Mouse (Mus musculus): Measurements from ENCODE around the gene Rplp2. TPM values are rescaled to one million over a fixed set of nuclear protein-coding genes. Genes with fewer than 3 reads are reported as not detected.

The Rplp2 gene
- polyA plus RNA-seq, 1 experiment from 2014 or later = 771 TPM

DNA sequence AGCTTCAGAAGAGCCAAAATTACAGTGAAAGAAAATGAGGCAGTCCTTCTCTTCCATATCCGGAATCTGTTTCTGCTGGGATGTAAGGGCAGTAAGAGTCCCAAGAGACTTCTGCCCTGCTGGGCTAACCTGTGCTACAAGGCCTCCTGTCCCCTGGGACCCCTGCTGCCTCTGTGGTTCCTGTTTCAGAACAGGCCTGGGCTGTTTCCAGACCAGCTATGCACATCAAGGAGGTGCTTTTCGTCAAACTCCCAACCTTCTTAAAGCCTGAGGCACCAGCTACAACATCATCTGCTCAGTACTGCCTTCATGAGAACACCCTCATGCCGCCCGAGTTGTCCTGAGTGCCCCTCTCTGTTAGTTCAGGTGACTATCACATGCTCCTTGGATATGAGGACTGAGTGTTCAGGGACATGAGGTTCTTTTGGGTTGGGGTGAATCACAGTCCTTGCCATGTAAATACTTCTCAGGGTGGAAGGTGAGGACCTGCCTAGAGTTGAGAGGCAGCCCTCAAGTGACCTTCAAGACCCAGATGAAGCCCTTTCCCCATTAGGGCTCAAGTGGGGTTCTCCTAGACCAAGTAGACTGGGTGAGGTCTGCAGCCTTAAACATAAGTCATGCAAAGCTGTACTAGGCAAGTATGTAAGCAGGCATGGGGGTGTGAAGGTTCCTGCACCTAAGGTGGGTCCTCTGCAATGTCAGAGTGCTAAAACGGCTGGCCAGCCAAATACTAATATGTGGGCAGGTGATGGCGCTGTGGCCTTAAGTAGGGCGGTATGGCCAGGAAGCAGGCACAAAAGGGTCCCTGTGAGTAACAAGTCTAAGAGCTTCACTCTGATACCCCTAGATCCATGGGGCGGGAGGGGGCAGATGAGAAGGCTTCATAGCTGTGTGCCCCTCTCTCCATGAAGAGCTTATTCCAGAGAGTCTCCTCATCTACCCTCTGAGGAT lies 29.2 kb upstream of the Rplp2 start:
- Histone ChIP-seq H3K4me3 (no peak overlapping the region), H3K4me1 (replicated peaks) (peaks cover 12% of the 10 kb centered on the region), H3K36me3 (no peaks in the 10 kb centered on the region), H3K4me2 (no peak overlapping the region), H3K9me3 (no peaks in the 10 kb centered on the region), H3K27ac (replicated peaks) (no peak overlapping the region), H3K27me3 (no peaks in the 10 kb centered on the region), H3K9ac (no peak overlapping the region)
- 76% methylated on average over 8 of the region's 8 CpGs for WGBS
- ATAC-seq (ENCODE audit: low read depth) = no peak

DNA sequence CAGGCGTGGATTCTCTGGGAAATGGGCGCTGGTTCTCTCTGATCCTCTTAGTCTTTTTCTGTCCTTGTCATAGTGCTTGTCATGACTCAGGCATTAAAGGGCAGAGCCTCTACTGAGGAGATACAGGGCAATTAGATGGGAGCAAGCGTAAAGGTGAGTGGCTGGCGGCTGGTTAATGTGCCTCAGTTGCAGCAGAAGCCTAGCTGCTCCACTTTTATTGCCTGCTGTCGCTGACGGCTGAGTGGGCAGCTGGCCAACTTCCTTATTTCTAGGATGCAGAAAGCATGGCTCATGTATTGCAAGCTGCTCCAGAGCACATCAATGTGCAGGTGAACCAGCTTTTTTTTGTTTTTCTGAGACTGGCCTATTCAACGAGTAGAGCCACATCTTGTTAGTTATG lies 28.2 kb upstream of the Rplp2 start:
- WGBS = 58% methylated on average over 7 of the region's 7 CpGs
- no peak overlapping the region for H3K4me2 ChIP-seq
- ATAC-seq (ENCODE audit: low read depth) = no peak
- H3K9me3 ChIP-seq = no peaks in the 10 kb centered on the region
- H3K9ac ChIP-seq = no peak overlapping the region
- H3K36me3 ChIP-seq = no peaks in the 10 kb centered on the region
- peaks cover 7% of the 10 kb centered on the region for H3K4me1 ChIP-seq (replicated peaks)
- no peaks in the 10 kb centered on the region for H3K27me3 ChIP-seq
- no peak overlapping the region for H3K4me3 ChIP-seq
- H3K27ac ChIP-seq (replicated peaks) = no peak overlapping the region

DNA sequence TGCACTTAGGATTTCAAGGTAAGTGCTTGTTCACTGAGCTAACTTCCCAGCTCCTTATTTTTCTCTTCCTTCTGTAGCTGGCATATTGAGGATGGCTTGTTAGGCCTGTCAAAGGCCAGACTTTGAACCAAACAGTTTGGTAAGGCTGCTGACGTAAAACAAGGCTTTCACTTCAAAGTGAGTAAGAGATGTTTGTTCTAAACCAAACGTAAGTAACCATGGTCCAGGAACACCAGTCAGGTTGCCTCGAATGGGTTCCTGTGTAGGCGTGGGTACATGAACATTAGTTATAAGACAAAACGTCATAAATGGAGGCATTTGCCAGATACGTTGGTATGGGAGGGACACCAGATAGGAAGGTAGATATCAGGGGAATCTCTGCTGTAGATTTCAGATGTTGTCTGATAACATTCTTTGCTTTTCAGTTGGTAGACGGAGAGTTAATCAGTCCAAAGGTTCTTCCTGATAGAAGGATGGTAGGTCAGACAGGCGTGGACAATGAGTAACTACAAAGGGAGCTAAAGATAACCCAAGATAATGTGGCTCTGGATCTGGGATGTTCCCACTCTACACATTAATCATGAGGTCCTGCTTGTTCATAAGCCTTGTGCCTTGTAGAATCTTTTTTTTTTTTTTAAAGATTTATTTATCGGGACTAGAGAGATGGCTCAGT lies 27.0 kb upstream of the Rplp2 start:
- Histone ChIP-seq H3K27me3 (no peaks in the 10 kb centered on the region), H3K36me3 (no peaks in the 10 kb centered on the region), H3K4me3 (no peak overlapping the region), H3K9ac (no peak overlapping the region), H3K27ac (replicated peaks) (no peak overlapping the region), H3K4me2 (no peak overlapping the region), H3K4me1 (replicated peaks) (no peaks in the 10 kb centered on the region), H3K9me3 (no peaks in the 10 kb centered on the region)
- ATAC-seq (ENCODE audit: low read depth) = no peak
- 87% methylated on average over 9 of the region's 9 CpGs for WGBS

DNA sequence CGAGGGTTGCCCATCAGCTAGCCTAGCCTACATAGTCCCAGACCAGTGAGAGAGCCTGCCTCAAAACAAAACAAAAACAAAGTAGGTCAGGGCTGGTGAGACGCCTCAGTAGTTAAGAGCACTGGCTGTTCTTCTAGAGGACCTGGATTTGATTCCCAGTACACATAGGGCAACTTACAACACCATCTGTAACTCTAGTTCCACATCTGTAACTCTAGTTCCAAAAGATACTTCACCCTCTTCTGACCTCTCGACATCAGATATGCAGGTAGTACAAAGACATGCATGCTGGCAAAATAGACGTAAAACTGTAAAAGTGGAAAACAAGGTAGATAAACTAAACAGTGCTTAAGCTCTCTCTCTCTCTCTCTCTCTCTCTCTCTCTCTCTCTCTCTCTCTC lies 23.4 kb upstream of the Rplp2 start:
- 78% methylated on average over 4 of the region's 4 CpGs for WGBS
- peaks cover 15% of the 10 kb centered on the region for H3K36me3 ChIP-seq
- H3K4me1 ChIP-seq (replicated peaks) = peaks cover 10% of the 10 kb centered on the region
- H3K9me3 ChIP-seq = no peaks in the 10 kb centered on the region
- no peak overlapping the region for H3K4me2 ChIP-seq
- no peak overlapping the region for H3K9ac ChIP-seq
- no peaks in the 10 kb centered on the region for H3K27me3 ChIP-seq
- no peak overlapping the region for H3K27ac ChIP-seq (replicated peaks)
- ATAC-seq (ENCODE audit: low read depth) = no peak
- no peak overlapping the region for H3K4me3 ChIP-seq

DNA sequence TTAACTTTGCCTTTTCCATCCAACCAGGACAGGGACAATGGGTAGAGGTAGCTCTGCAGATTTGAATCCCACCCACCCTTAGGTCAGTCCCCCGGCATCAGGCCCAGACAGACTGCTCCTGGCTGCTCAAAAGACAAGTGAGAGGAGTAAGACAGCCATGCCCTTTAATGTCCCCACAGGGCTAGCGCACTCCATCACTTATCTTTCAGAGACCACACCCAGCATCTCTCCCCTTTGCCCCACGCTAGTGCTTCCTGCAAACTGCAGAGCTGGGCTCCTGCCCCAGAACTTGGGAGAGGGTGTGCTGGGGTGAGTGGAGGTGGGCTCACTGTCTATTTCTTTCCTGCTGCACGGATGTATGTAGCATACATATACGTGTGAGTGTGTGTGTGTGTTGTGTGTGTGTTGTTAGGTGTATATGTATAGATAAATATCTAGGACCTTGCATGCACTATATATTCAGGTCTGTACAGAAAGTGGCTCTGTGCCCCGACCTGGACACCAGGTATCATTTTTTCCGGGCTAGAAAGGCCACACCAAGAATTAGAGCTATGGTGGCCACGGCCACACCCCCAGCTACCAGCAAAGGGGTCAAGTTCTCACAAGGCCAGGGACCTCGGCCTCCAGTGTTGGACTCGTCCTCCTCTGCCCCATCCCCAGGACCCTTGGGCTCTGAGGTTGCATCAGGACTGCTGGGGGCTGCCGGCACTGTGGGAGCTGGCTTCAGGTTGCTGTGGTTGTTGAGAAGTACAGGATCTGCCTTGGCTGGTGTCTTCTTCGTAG lies 20.0 kb upstream of the Rplp2 start:
- Histone ChIP-seq H3K9ac (no peak overlapping the region), H3K27ac (replicated peaks) (no peak overlapping the region), H3K27me3 (no peaks in the 10 kb centered on the region), H3K36me3 (peaks cover 37% of the 10 kb centered on the region), H3K9me3 (no peaks in the 10 kb centered on the region), H3K4me3 (no peak overlapping the region), H3K4me2 (no peak overlapping the region), H3K4me1 (replicated peaks) (peaks cover 24% of the 10 kb centered on the region)
- 86% methylated on average over 12 of the region's 12 CpGs for WGBS
- no peak for ATAC-seq (ENCODE audit: low read depth)

DNA sequence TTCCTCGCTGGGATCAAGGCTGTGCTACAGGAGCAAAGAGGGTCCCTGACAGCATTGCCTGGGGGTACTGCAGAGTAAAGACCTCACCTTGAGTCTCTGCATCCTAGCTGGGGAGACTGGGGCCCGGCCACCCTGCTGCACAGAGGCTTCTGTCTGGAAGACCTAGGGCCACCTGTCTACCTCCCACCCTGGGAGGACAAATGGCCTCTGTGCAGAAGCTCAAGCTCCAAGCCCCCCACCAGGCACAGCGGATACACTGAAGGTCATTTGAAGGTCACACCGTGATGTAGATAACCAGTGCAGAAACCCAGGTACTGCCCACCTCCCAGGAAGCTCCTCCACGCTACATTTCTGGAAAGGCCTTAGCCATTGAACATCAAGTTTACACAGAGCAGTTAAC lies 18.5 kb upstream of the Rplp2 start:
- no peaks in the 10 kb centered on the region for H3K9me3 ChIP-seq
- 47% methylated on average over 5 of the region's 5 CpGs for WGBS
- H3K27me3 ChIP-seq = no peaks in the 10 kb centered on the region
- H3K4me1 ChIP-seq (replicated peaks) = peaks cover 38% of the 10 kb centered on the region
- 0 out of 2 replicates have a peak, but pooled peaks have one; percentile 5 for ATAC-seq (ENCODE audit: low read depth)
- H3K36me3 ChIP-seq = peaks cover 52% of the 10 kb centered on the region
- peak overlapping the region; percentile 62 for H3K4me3 ChIP-seq
- H3K27ac ChIP-seq (replicated peaks) = peak overlapping the region; percentile 87
- H3K9ac ChIP-seq = peak overlapping the region; percentile 87
- H3K4me2 ChIP-seq = peak overlapping the region; percentile 88

DNA sequence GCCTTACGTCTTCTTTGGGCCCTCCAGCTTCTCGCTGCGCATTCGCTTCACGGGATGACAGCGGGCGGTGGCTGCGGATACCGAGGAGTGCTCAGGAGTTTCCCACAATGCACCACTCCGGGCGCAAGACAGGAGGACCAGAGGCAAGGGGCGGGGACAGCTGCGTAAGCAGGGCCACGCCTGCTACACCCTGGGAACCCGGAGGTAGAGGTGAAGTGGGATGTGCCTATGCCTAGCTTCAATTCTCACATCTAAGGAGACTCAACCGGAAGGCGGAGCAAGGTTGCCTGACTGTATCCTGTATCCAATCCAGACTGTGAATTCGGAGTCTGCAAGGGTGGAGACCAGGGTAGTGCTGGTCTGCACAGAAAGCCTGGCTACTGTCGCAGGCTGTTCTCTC lies 17.9 kb upstream of the Rplp2 start, which contains the start of gene Cend1:
TSS of gene Cend1 (minus strand) at position 182 of the 400 bp plus-strand sequence.
- Histone ChIP-seq H3K27ac (replicated peaks) (peak within 1 kb of the TSS; percentile 87), H3K4me1 (replicated peaks) (peaks cover 44% of the 10 kb centered on the region), H3K36me3 (peaks cover 55% of the 10 kb centered on the region), H3K9ac (peak within 1 kb of the TSS; percentile 87), H3K27me3 (no peaks in the 10 kb centered on the region), H3K4me2 (peak within 1 kb of the TSS; percentile 88), H3K9me3 (no peaks in the 10 kb centered on the region), H3K4me3 (peak within 1 kb of the TSS; percentile 62)
- ATAC-seq (ENCODE audit: low read depth) = peak; percentile 86
- WGBS = 3% methylated on average over 19 of the region's 19 CpGs

DNA sequence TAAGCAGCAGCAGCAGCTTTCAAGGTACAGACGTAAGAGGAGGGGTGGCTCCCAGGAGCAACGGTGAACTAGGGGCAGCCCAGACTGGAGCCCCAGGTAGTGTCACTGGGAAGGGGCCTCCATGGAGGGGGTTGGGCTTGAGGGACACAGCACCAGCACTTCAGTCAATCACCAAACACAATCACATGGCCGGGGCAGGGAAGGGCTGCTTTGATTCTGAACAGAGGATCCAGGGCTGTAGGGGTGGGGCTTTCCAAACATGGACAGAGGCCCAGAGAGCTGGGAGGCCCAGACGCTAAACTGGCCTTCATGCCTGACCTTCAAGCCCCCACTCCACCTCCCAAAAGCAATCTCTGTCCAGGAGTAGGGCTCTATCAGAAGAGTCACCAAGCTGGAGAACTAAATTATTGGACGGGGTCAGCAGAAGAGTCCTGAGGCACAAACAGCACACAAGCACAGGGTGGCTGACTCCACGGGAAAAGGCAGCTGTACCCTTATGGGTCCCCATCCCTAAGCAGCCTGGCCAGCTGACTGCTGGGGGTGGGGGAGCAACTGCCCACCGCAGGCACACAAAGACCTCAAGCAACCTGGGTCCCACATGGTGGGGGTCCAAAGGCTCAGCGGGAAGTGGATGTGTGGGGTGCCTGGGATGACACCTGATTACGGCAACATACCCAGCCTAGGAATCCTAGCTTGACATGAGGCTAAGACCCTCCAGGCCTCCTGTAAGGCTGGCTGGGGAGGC lies 17.2 kb upstream of the Rplp2 start:
- 58% methylated on average over 9 of the region's 9 CpGs for WGBS
- Histone ChIP-seq H3K4me1 (replicated peaks) (peaks cover 51% of the 10 kb centered on the region), H3K9ac (peak overlapping the region; percentile 87; the same call in 1 of the 2 replicates), H3K36me3 (peaks cover 55% of the 10 kb centered on the region), H3K4me2 (peak overlapping the region; percentile 88), H3K4me3 (no peak overlapping the region), H3K27me3 (no peaks in the 10 kb centered on the region), H3K27ac (replicated peaks) (peak overlapping the region; percentile 87), H3K9me3 (no peaks in the 10 kb centered on the region)
- peak; percentile 44; the same call in 1 of the 2 replicates for ATAC-seq (ENCODE audit: low read depth)

DNA sequence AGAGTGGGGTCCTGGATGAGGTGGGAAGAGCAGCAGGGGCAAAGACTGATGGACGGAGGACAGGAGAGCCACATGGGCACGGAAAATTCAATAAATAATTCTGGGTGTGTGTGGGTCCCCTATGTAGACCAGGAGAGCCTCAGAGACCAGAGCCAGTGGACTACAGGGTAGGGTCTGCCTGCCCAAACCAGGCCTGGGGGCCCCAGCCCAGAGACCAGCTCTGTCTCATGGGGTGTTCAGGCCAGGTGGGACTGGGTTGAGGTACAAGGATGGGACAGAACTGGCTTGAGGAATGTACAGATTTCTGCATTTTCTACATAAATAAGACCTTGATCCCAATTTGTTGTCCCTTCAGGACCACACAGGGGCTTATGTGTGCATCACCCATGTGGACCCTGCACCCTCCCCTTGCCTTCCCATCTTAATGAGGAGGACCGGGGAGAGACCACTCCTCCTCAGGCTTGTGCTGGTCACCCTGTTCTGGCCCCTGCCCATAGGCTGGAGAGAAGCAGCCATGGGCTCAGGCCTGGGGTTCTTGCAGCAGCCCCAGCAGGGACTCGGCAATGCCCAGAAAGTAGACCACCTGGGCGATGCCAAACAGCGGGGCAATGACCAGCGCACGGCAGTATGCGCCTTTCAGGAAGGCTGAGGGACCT lies 16.5 kb upstream of the Rplp2 start:
- Histone ChIP-seq H3K36me3 (peaks cover 55% of the 10 kb centered on the region), H3K27ac (replicated peaks) (no peak overlapping the region), H3K9ac (no peak overlapping the region), H3K4me1 (replicated peaks) (peaks cover 58% of the 10 kb centered on the region), H3K27me3 (no peaks in the 10 kb centered on the region), H3K4me3 (no peak overlapping the region), H3K9me3 (no peaks in the 10 kb centered on the region), H3K4me2 (no peak overlapping the region)
- whole genome bisulfite sequencing = 94% methylated on average over 9 of the region's 9 CpGs
- ATAC-seq (ENCODE audit: low read depth) = no peak

DNA sequence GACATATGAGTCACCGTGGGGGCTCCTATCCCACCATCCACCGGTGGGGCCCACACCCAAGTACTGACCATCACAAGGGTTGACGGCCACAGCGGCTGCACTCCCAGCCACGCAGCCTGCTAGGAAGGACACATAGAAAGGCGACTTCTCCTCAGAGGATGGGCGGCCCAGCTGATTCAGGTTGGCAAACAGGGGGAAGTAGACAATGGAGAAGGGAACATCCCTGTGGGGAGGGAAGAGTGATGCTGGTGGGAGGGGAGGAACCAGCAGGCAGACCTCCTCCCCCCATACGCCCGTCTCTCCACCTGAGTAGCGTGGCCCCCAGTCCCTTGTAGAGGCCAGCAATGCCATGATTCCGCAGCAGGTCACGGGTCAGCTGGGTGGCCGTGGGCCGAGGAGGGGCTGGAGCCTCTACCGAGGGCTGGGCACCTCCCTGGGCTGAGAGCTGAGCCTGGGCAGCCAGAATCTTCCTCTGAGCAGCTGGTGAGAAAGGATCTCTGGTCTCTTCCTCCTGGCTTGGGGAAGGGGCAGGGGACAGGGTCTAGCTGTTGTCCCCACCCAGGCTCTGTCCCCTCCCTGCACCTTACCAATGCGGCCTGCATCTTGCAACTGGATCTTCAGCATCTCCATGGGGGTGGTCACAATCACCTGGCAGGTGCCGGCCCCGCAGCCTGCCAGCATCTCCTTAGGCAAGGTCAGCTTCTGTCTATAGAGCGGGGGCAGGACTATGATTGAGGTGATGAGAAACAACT lies 15.6 kb upstream of the Rplp2 start:
- ATAC-seq (ENCODE audit: low read depth) = no peak
- Histone ChIP-seq H3K4me2 (no peak overlapping the region), H3K9ac (no peak overlapping the region), H3K27me3 (no peaks in the 10 kb centered on the region), H3K36me3 (peaks cover 51% of the 10 kb centered on the region), H3K4me3 (no peak overlapping the region), H3K27ac (replicated peaks) (no peak overlapping the region), H3K9me3 (no peaks in the 10 kb centered on the region), H3K4me1 (replicated peaks) (peaks cover 67% of the 10 kb centered on the region)
- WGBS = 94% methylated on average over 19 of the region's 19 CpGs
